Mouse (Mus musculus) liver, adult 2 months (tissue): Measurements from ENCODE around the gene Pafah1b2.

ENCODE experiments used
- CTCF ChIP-seq: fragments of 200-500 bp; IDR thresholded peaks from 2 replicates; pipeline ENCODE4 v1.5.1; 2011; ENCODE audit warnings: low read depth, low read length, control low read depth
- POLR2A ChIP-seq: fragments of 200-500 bp; IDR thresholded peaks from 2 replicates; pipeline ENCODE4 v1.6.1; 2011; ENCODE audit warnings: low read length, control low read depth; ENCODE audit not compliant: insufficient read depth; ENCODE audit errors: extremely low read depth

DNA sequence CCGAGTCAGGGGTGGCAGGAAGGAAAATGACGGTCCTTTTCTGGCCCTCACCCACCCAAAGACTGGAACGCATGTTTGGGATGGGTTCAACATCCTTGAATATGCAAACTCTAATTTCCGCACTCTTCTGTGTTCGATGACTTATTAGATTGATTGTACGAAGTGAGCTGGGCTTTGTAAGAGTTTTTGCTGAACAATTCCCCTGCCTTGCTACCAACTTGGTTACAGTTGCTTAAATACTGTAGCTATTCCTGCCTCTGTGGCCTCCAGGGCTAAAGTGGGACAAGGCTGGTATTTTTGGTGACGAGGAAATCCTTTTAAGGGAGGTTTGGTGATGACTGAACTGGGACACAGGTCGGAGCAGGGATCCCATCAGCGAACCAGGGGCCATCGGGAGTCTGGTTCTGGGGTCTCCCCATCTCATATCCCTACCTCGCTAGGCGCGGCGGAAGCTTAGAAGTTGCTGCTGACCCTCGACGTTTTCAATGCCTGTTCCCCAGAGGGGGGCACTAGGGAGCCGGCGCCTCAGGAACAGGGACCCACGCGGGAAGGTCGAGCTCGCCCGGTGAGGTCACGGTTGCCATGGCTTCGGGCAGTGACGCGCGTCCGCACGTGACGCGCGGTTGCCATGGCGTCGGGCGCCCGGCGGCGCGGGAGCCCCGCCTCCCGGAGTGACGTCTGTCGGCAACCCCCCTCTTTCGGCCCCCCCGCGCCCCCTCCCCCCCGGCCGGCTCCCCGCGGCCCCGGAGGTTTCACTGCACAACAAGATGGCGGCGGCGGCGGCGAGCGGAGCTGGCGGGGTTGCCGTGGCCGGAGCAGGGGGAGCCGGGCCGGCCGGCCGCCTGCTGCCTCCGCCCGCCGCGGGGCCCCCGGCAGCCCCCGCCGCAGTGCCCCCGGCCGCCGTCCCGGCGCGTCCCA is at the start of gene Pafah1b2, which contains the start of gene Sik3:
- TF ChIP-seq POLR2A (0 out of 2 replicates have a peak, but pooled peaks have one; percentile 9), CTCF (peak; percentile 84)
